Mouse (Mus musculus) cerebellum, adult 9-10 months (tissue): ENCODE measurements at regions not wholly inside any gene's neighbourhood (a gene's known extent, or its start where the extent isn't known, plus 50 kb on each side); places are given as distances from the start of the nearest gene placed in this dataset.

Experiments used
- DNase-seq: peaks from one replicate; pipeline ENCODE4 v3.0.0; 2022

DNA sequence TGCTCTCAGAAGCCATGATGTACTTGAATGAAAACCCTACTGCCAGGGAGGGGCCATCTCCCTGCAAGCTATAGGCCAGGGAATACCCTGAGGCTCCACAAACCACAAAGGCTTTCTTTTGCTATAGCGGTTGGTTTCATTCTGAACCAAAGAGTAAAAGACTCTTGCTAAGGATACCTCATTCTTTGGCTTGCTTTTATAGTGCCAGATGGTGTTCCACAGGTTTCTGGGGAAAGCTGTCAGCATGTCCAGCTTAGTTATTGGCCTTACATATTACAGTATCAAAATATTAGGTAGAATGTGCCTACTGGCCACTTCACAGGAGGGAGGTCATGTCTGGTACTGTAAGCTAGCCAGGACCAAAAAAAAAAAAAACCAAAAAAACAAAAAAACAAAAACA, 246.9 kb upstream of the Cdr1 start:
- DNase-seq: peak; percentile 90

DNA sequence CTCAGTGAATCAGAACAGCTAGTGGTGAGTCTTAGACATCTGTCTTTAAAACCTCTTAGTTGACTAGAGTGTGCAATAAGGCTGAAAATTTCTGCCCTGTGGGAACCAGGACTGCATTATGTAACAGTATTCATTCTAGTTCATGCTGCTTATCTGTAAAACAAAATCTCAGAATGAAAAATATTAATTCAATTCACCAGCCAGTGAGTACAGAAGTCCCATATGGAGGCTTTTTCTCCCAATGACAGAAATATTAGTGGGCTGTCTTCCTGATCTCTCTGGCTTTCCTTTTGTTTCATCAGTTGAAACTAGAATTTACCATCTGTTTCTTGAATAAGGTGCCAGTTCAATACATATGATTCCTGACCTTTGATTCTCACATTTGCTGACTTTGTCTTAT, 240.0 kb upstream of the Cdr1 start:
- peak; percentile 70 for DNase-seq

GRCm38 (mm10) chrX:61393154-61393553, 207.8 kb upstream of the Cdr1 start:
- no peak for DNase-seq

DNA sequence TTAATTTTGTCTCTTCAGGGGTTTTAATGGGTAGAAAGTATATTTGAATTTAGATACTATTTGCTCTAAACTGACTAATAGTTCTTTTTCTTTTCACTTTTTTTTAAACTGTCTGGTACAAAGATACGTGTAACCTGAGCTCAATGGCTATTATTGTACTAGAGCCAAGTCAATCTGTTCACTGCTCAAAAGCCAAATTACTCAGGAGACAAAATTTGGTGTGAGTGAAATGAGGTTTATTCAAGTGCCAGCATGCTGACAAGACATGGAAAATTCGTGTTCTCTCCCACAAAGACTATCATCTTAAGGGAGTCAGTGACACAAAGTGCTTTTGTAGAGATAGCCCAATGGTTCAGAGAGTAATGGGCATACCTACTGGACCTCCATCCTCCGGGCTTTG, 206.3 kb upstream of the Cdr1 start:
- peak; percentile 71 for DNase-seq
